Mouse (Mus musculus) embryonic fibroblast, embryonic 13.5 days (primary cell): ENCODE results near the gene Hipk4. TPM values are rescaled to one million over a fixed set of nuclear protein-coding genes. Genes with fewer than 3 reads are reported as not detected.
A peak's percentile ranks its signal among the peaks of the same experiment; 100 is the strongest.

Experiments used
- H3K27ac ChIP-seq: 2 replicates; pipeline ENCODE4 v1.5.1; 2012; ENCODE audit warnings: low read length, control low read depth, inconsistent platforms; ENCODE audit not compliant: insufficient read depth
- H3K4me1 ChIP-seq: 2 replicates; pipeline ENCODE4 v1.6.1; 2011; ENCODE audit warnings: low read length; ENCODE audit not compliant: control insufficient read depth, insufficient read depth
- H3K4me3 ChIP-seq: 2 replicates; pipeline ENCODE4 v1.5.1; 2011; ENCODE audit warnings: mild to moderate bottlenecking, control low read depth, low read length; ENCODE audit not compliant: insufficient read depth
- CTCF ChIP-seq: IDR thresholded peaks from 2 replicates; pipeline ENCODE4 v1.5.1; 2011; ENCODE audit warnings: mild to moderate bottlenecking, control low read depth, low read length, moderate library complexity, borderline replicate concordance; ENCODE audit not compliant: insufficient read depth
- POLR2A ChIP-seq: IDR thresholded peaks from 2 replicates; pipeline ENCODE4 v1.6.1; 2011; ENCODE audit warnings: low read depth, mild to moderate bottlenecking, control low read depth, low read length, moderate library complexity
- polyA plus RNA-seq: library from polyadenylated mRNA; stranded (reverse); fragments of >200 nt; gene quantifications from 2 replicates; pipeline ENCODE4 v1.2.4, GENCODE M21; 2011; ENCODE audit warnings: low read depth; ENCODE audit not compliant: missing spikeins, insufficient read length

Gene Hipk4
- polyA plus RNA-seq, 1 experiment: 1.5 TPM

GRCm38 (mm10) chr7:27483860-27484259 is 39.2 kb upstream of the Hipk4 start:
- Histone ChIP-seq H3K4me3 (no peak overlapping the region), H3K4me1 (peaks cover 6% of the 10 kb centered on the region), H3K27ac (no peak overlapping the region)
- TF ChIP-seq CTCF: no peak
- TF ChIP-seq POLR2A: no peak

- H3K4me3 ChIP-seq: peak overlapping the region; percentile 42
Observed at GRCm38 (mm10) chr7:27486102-27486769, 36.8 kb upstream of the Hipk4 start.

GRCm38 (mm10) chr7:27486770-27487697 is 36.0 kb upstream of the Hipk4 start, which contains the start of gene Sertad1:
TSS of gene Sertad1 (plus strand) at chr7:27486910.
- Histone ChIP-seq H3K4me1 (peaks cover 16% of the 10 kb centered on the region), H3K4me3 (peak within 1 kb of the TSS; percentile 94), H3K27ac (peak within 1 kb of the TSS; percentile 100)
- TF ChIP-seq POLR2A (peak; percentile 100), CTCF (no peak)

More at GRCm38 (mm10) chr7:27486102-27486769, 36.8 kb upstream of the Hipk4 start:
- Histone ChIP-seq H3K4me1 (peaks cover 15% of the 10 kb centered on the region), H3K27ac (peak overlapping the region; percentile 78)
- TF ChIP-seq POLR2A (no peak; the same call in 1 of the 2 replicates), CTCF (no peak)

- Histone ChIP-seq H3K4me3 (peak overlapping the region; percentile 94), H3K27ac (peak overlapping the region; percentile 100), H3K4me1 (peaks cover 16% of the 10 kb centered on the region)
- TF ChIP-seq CTCF (no peak), POLR2A (peak; percentile 67; the same call in 1 of the 2 replicates)
Observed at GRCm38 (mm10) chr7:27487740-27488268, 35.3 kb upstream of the Hipk4 start.

- peak overlapping the region; percentile 100 for H3K27ac ChIP-seq
- H3K4me1 ChIP-seq: peaks cover 16% of the 10 kb centered on the region
- peak overlapping the region; percentile 94; the same call in 1 of the 2 replicates for H3K4me3 ChIP-seq
- TF ChIP-seq POLR2A (no peak), CTCF (no peak)
Observed at GRCm38 (mm10) chr7:27489270-27489869, 33.7 kb upstream of the Hipk4 start.

GRCm38 (mm10) chr7:27490227-27490542 is 32.9 kb upstream of the Hipk4 start:
- Histone ChIP-seq H3K4me3 (no peak overlapping the region; the same call in 1 of the 2 replicates), H3K4me1 (peaks cover 16% of the 10 kb centered on the region), H3K27ac (peak overlapping the region; percentile 96)
- TF ChIP-seq CTCF: no peak
- TF ChIP-seq POLR2A: no peak

- H3K4me3 ChIP-seq: no peak overlapping the region; the same call in 1 of the 2 replicates
- peak; percentile 44 for TF ChIP-seq POLR2A
- TF ChIP-seq CTCF: 0 out of 2 replicates have a peak, but pooled peaks have one; percentile 20
- H3K27ac ChIP-seq: peak overlapping the region; percentile 96
- peaks cover 16% of the 10 kb centered on the region for H3K4me1 ChIP-seq
Observed at GRCm38 (mm10) chr7:27490543-27491329, 32.3 kb upstream of the Hipk4 start.

- no peak overlapping the region for H3K4me3 ChIP-seq
- H3K27ac ChIP-seq: no peak overlapping the region
- H3K4me1 ChIP-seq: peaks cover 16% of the 10 kb centered on the region
- TF ChIP-seq CTCF: no peak
- TF ChIP-seq POLR2A: 0 out of 2 replicates have a peak, but pooled peaks have one; percentile 7
Observed at GRCm38 (mm10) chr7:27491856-27492255, 31.2 kb upstream of the Hipk4 start.
